Mouse (Mus musculus): ENCODE measurements around the gene Tmem63a. TPM values are rescaled to one million over a fixed set of nuclear protein-coding genes. Genes with fewer than 3 reads are reported as not detected.
"Not testable (repeated sequence)": the region's sequence is repeated elsewhere in the genome, so short reads cannot be mapped to it uniquely, and the experiment has no call there.

Gene Tmem63a
- total and polyA plus RNA-seq, 3 experiments = 0.89 to 3.0 (median 2.2) TPM

DNA sequence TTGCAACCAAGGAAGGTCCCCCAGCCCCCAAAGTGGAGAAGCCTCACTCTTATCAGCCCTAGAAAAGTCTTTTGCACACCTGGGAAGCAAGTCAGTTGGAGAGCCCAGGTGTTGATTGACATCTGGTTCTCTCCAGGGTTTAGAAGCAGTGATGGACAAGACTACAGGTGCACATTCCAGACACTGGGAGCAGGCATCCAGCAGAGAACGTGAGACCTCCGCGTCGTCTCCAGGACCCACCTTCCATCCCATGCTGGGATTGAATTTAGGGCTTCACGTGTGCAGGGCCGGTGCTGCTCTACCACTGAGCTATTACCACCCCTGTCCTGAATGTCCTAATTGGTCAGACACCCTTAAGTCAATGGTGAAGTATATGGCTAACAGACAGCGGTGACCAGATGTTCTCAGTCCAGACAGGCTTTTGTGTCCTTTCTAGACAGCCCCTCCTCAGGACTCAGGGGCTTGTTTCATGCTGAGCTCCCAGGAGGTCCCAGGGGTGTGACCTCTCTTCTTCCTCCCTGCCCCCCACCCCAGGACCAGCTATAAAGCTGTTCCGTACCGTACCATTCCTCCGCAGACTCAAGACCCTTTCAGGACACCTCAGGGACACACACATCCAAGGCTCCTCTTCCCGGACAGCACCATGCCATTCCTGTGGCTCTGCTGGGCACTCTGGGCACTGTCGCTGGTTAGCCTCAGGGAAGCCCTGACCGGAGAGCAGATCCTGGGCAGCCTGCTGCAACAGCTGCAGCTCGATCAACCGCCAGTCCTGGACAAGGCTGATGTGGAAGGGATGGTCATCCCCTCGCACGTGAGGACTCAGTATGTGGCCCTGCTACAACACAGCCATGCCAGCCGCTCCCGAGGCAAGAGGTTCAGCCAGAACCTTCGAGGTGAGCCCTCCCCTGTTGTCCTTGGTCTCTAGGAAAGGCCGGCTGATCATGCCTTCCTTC is 7.4 kb upstream of the Tmem63a start, which contains the start of gene Lefty1:
Gene Lefty1, plus strand, starts transcription at position 556 of the 953 bp plus-strand sequence.
- H3K9ac ChIP-seq (ENCODE audit: insufficient read depth, low read depth) = no peak within 1 kb of the TSS
- no peaks in the 10 kb centered on the region for H3K36me3 ChIP-seq (replicated peaks in 1 of 2; ENCODE audit: control insufficient read depth in 1 of 2, insufficient read depth in 1 of 2, low read length in 1 of 2)
- peaks cover 28% of the 10 kb centered on the region for H3K27me3 ChIP-seq (replicated peaks)
- H3K27ac ChIP-seq (ENCODE audit: insufficient read depth, low read depth) = no peak within 1 kb of the TSS
- H3K79me2 ChIP-seq (replicated peaks; ENCODE audit: control insufficient read depth, extremely low read depth, insufficient read depth, poor library complexity, severe bottlenecking) = no peaks in the 10 kb centered on the region
- H3K4me2 ChIP-seq (ENCODE audit: insufficient read depth, low read depth, poor library complexity, severe bottlenecking) = no peak within 1 kb of the TSS
- no peak for DNase-seq (ENCODE audit: extremely low read depth)
- dilution Hi-C loops (cut with MboI; ENCODE audit: extremely low pct_ligation_motif_present, extremely low pct_unique_long_range_greater_than_20kb, low sequenced_read_pairs) = no loop called here
- H3K4me3 ChIP-seq (replicated peaks in 1 of 3; ENCODE audit: low read depth in 2 of 3, low read length in 2 of 3, poor library complexity in 1 of 3) = no peak within 1 kb of the TSS
- no peaks in the 10 kb centered on the region for H3K4me1 ChIP-seq (ENCODE audit: control insufficient read depth in 1 of 2, insufficient read depth in 2 of 2)
- in situ Hi-C loops (cut with MboI; ENCODE audit: low pct_ligation_motif_present, low pct_unique_long_range_greater_than_20kb, low sequenced_read_pairs) = no loop called here
- no peaks in the 10 kb centered on the region for H3K9me3 ChIP-seq (replicated peaks; ENCODE audit: low read length)
- TF ChIP-seq NRF1 (IDR thresholded peaks at IDR 0.05; ENCODE audit: low read depth, low read length) (no peak), POLR2AphosphoS2 (IDR thresholded peaks at IDR 0.05; ENCODE audit: low read depth, low read length) (no peak), USF2 (conservative IDR thresholded peaks at IDR 0.05; ENCODE audit: low read depth, low read length) (no peak), USF1 (IDR thresholded peaks at IDR 0.05; ENCODE audit: low read depth, low read length) (no peak), E2F4 (IDR thresholded peaks at IDR 0.05; ENCODE audit: insufficient replicate concordance, low read depth, low read length) (no peak), TCF12 (IDR thresholded peaks at IDR 0.05; ENCODE audit: low read depth, low read length) (no peak), BHLHE40 (IDR thresholded peaks at IDR 0.05; ENCODE audit: low read depth, low read length) (no peak), EP300 (IDR thresholded peaks at IDR 0.05; ENCODE audit: low read length) (no peak), MXI1 (IDR thresholded peaks at IDR 0.05; ENCODE audit: low read depth, low read length) (no peak), MAX (IDR thresholded peaks at IDR 0.05; ENCODE audit: low read length) (no peak), MEF2A (IDR thresholded peaks at IDR 0.05; ENCODE audit: borderline replicate concordance, low read depth, low read length) (no peak)

DNA sequence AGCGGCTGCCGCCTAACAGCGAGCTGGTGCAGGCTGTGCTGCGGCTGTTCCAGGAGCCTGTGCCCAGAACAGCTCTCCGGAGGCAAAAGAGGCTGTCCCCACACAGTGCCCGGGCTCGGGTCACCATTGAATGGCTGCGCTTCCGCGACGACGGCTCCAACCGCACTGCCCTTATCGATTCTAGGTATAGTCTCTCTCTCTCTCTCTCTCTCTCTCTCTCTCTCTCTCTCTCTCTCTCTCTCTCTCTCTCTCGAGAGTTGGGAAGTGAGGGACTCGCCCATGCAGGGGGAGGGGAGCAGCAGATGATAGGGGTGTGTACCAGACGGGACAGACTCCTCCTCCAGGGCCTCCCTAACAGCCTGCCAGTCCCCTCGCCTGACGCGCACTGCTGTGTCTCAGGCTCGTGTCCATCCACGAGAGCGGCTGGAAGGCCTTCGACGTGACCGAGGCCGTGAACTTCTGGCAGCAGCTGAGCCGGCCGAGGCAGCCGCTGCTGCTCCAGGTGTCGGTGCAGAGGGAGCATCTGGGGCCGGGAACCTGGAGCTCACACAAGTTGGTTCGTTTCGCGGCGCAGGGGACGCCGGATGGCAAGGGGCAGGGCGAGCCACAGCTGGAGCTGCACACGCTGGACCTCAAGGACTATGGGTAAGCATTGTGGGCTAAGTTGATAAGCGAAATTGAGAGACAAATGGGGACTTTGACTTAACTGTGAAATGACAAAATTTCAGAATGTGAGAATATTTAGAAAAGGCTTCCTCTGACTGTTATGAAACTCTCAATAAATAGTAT is 5.3 kb upstream of the Tmem63a start:
- dilution Hi-C loops (cut with MboI; ENCODE audit: extremely low pct_ligation_motif_present, extremely low pct_unique_long_range_greater_than_20kb, low sequenced_read_pairs); H3K4me2 ChIP-seq (ENCODE audit: insufficient read depth, low read depth, poor library complexity, severe bottlenecking); H3K9ac ChIP-seq (ENCODE audit: insufficient read depth, low read depth); DNase-seq (ENCODE audit: extremely low read depth); H3K36me3 ChIP-seq (replicated peaks in 1 of 2; ENCODE audit: control insufficient read depth in 1 of 2, insufficient read depth in 1 of 2, low read length in 1 of 2); H3K27ac ChIP-seq (ENCODE audit: insufficient read depth, low read depth); H3K9me3 ChIP-seq (replicated peaks; ENCODE audit: low read length); H3K4me1 ChIP-seq (ENCODE audit: control insufficient read depth in 1 of 2, insufficient read depth in 2 of 2); H3K79me2 ChIP-seq (replicated peaks; ENCODE audit: control insufficient read depth, extremely low read depth, insufficient read depth, poor library complexity, severe bottlenecking); H3K4me3 ChIP-seq (replicated peaks in 1 of 3; ENCODE audit: low read depth in 2 of 3, low read length in 2 of 3, poor library complexity in 1 of 3); in situ Hi-C loops (cut with MboI; ENCODE audit: low pct_ligation_motif_present, low pct_unique_long_range_greater_than_20kb, low sequenced_read_pairs): not testable (repeated sequence)
- H3K27me3 ChIP-seq (replicated peaks) = peaks cover 38% of the 10 kb centered on the region

DNA sequence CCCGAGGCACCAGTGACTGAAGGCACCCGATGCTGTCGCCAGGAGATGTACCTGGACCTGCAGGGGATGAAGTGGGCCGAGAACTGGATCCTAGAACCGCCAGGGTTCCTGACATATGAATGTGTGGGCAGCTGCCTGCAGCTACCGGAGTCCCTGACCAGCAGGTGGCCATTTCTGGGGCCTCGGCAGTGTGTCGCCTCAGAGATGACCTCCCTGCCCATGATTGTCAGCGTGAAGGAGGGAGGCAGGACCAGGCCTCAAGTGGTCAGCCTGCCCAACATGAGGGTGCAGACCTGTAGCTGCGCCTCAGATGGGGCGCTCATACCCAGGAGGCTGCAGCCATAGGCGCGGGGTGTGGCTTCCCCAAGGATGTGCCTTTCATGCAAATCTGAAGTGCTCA is 4.5 kb upstream of the Tmem63a start:
- H3K79me2 ChIP-seq (replicated peaks; ENCODE audit: control insufficient read depth, extremely low read depth, insufficient read depth, poor library complexity, severe bottlenecking); H3K4me3 ChIP-seq (replicated peaks in 1 of 3; ENCODE audit: low read depth in 2 of 3, low read length in 2 of 3, poor library complexity in 1 of 3); H3K9me3 ChIP-seq (replicated peaks; ENCODE audit: low read length); H3K36me3 ChIP-seq (replicated peaks in 1 of 2; ENCODE audit: control insufficient read depth in 1 of 2, insufficient read depth in 1 of 2, low read length in 1 of 2); DNase-seq (ENCODE audit: extremely low read depth); H3K4me1 ChIP-seq (ENCODE audit: control insufficient read depth in 1 of 2, insufficient read depth in 2 of 2); H3K9ac ChIP-seq (ENCODE audit: insufficient read depth, low read depth); in situ Hi-C loops (cut with MboI; ENCODE audit: low pct_ligation_motif_present, low pct_unique_long_range_greater_than_20kb, low sequenced_read_pairs); H3K4me2 ChIP-seq (ENCODE audit: insufficient read depth, low read depth, poor library complexity, severe bottlenecking); H3K27ac ChIP-seq (ENCODE audit: insufficient read depth, low read depth); dilution Hi-C loops (cut with MboI; ENCODE audit: extremely low pct_ligation_motif_present, extremely low pct_unique_long_range_greater_than_20kb, low sequenced_read_pairs): not testable (repeated sequence)
- peaks cover 46% of the 10 kb centered on the region for H3K27me3 ChIP-seq (replicated peaks)
